Mouse (Mus musculus) lung, postnatal 0 days (tissue): ENCODE measurements at regions not wholly inside any gene's neighbourhood (a gene's known extent, or its start where the extent isn't known, plus 50 kb on each side); places are given as distances from the start of the nearest gene placed in this dataset.

ENCODE experiments used
- ATAC-seq: fragments of 200-750 bp; cut with Nextera tagmentation; 2 replicates; pipeline ENCODE4 v1.8.0; 2017; ENCODE audit warnings: moderate library complexity
- DNase-seq: peaks from one replicate; pipeline ENCODE4 v3.0.0-alpha.2; 2016; ENCODE audit warnings: low spot score
- H3K27ac ChIP-seq: fragments of 300-500 bp; sonication (generic); 2 replicates; pipeline ENCODE4 v1.5.1; 2014; ENCODE audit warnings: antibody characterized with exemption, mild to moderate bottlenecking, low read length, mixed read lengths
- H3K27me3 ChIP-seq: fragments of 300-500 bp; sonication (generic); replicated peaks from 2 replicates; pipeline ENCODE4 v1.6.1; 2014; ENCODE audit warnings: low read length, mixed read lengths; ENCODE audit not compliant: insufficient read depth
- H3K36me3 ChIP-seq: fragments of 300-500 bp; sonication (generic); 2 replicates; pipeline ENCODE4 v1.6.1; 2014; ENCODE audit warnings: low read length, mixed read lengths; ENCODE audit not compliant: insufficient read depth
- H3K4me1 ChIP-seq: fragments of 300-500 bp; sonication (generic); 2 replicates; pipeline ENCODE4 v1.6.1; 2014; ENCODE audit warnings: antibody characterized with exemption, low read depth, low read length, mixed read lengths; ENCODE audit not compliant: insufficient read depth
- H3K4me2 ChIP-seq: fragments of 300-500 bp; sonication (generic); replicated peaks from 2 replicates; pipeline ENCODE4 v1.6.1; 2014; ENCODE audit warnings: low read depth, mild to moderate bottlenecking, low read length, moderate library complexity, mixed read lengths
- H3K4me3 ChIP-seq: fragments of 300-500 bp; sonication (generic); 2 replicates; pipeline ENCODE4 v1.5.1; 2014; ENCODE audit warnings: low read depth, low read length
- H3K9ac ChIP-seq: fragments of 300-500 bp; sonication (generic); replicated peaks from 2 replicates; pipeline ENCODE4 v1.6.1; 2014; ENCODE audit warnings: low read depth, mild to moderate bottlenecking
- H3K9me3 ChIP-seq: fragments of 300-500 bp; sonication (generic); 2 replicates; pipeline ENCODE4 v1.6.1; 2016; ENCODE audit warnings: low read length, mixed read lengths
- CTCF ChIP-seq: IDR thresholded peaks from 2 replicates; pipeline ENCODE4 v1.5.1; 2016; ENCODE audit warnings: antibody characterized with exemption, mild to moderate bottlenecking
- EP300 ChIP-seq: IDR thresholded peaks from 2 replicates; pipeline ENCODE4 v1.6.1; 2016; ENCODE audit warnings: antibody characterized with exemption, mild to moderate bottlenecking, control low read depth
- WGBS: fragments of 180-500 bp; shearing (Covaris S2); extraction: QIAGEN DNeasy Blood & Tissue Kit; methylation state at CpG from one replicate; pipeline ENCODE4 v1.1.7; 2014; 5-methylcytosine and 5-hydroxymethylcytosine counted together

DNA sequence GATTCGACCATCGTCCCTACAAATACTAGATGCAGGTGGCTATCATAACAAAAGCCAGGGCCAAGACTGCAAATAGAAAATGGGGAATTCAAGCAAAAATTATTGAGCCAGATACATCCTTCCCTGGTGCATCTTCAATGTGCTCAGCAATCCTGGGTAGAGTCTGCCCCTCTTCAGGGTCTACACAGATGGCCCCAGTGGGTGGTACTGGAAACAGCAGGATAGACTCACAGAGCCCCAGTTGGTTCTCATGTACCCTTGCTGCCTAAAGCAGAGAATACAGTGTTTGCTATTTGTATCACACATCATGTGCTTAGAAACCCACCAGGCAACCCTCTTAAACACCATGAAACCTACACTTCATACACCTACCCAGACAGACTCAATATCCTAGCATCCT, 129.0 kb upstream of the Arhgap20 start:
- H3K36me3 ChIP-seq = no peaks in the 10 kb centered on the region
- no peak overlapping the region for H3K9ac ChIP-seq
- no peak for ATAC-seq
- H3K27ac ChIP-seq = no peak overlapping the region
- H3K4me1 ChIP-seq = no peaks in the 10 kb centered on the region
- H3K4me2 ChIP-seq = no peak overlapping the region
- H3K27me3 ChIP-seq = no peaks in the 10 kb centered on the region
- no peaks in the 10 kb centered on the region for H3K9me3 ChIP-seq
- no peak for DNase-seq
- TF ChIP-seq CTCF = no peak
- TF ChIP-seq EP300 = no peak
- no peak overlapping the region for H3K4me3 ChIP-seq
- 86% methylated on average over 2 of the region's 2 CpGs for WGBS

DNA sequence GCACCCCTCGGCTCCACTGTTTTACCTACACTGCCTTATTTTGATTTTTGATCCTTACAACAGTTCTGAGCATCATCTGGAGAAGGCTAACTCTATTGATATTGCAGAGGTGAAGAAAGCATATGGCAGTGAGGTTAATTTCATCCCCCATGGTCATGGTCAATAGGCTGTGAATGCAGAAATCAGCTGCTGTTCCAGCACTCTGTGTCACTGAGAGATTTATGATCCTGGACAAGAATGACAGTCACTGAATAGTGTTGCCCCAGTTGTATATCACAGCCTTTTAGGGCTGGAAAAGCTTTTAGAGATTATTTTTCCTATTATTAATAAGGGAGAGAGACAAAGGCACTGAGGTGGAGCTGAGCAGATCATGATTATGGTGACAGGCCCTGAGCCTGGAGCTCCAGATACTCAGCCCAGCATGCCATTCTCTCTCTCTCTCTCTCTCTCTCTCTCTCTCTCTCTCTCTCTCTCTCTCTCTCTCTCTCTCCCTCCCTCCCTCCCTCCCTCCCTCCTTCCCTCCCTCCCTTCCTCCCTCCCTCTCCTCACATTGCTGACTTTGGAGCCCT, 128.5 kb upstream of the Arhgap20 start:
- Histone ChIP-seq H3K9ac (no peak overlapping the region), H3K27ac (no peak overlapping the region), H3K4me1 (no peaks in the 10 kb centered on the region), H3K4me2 (no peak overlapping the region), H3K9me3 (no peaks in the 10 kb centered on the region), H3K36me3 (no peaks in the 10 kb centered on the region), H3K4me3 (no peak overlapping the region), H3K27me3 (no peaks in the 10 kb centered on the region)
- DNase-seq (no peak), ATAC-seq (no peak)
- TF ChIP-seq EP300 (no peak), CTCF (no peak)
- 88% methylated on average over 1 of the region's 1 CpGs for WGBS

DNA sequence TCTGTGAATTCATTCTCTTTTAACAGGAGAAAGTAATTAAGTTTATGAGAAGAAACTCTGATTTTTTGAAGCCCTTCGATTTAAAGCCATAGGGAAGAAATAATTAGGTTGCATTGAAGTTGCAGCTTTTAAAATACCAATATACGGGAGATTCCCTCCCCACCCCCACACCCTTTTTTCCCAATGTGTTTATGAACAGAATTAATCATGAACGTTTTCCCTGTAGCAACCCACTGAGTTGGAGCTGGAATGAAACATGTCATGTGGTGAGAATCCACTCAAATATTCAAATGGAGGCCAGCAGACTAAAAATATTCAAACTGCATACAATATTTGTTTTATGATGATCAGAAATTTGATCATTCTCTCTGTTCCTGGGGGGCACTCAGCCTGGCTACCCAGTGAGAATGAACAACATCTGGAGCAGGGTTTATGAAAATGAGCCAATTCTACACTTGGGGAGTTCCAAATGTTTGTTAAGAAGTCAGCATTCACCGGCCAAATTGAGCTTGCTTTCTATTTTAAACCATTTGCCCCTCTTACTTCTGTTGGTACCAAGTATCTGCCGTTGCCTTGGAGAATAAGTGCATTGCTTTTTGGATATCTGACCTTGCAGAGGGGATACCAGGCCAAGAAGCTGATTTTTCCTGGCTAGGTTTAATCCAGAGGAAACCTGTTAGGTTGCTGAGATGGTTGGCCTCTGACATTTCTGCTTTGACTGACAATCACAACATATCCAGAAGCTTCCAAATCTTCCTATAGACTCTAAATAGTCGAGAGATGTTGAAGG, 127.8 kb upstream of the Arhgap20 start:
- 47% methylated on average over 6 of the region's 6 CpGs for WGBS
- no peak overlapping the region for H3K27ac ChIP-seq
- no peak overlapping the region for H3K4me3 ChIP-seq
- no peaks in the 10 kb centered on the region for H3K4me1 ChIP-seq
- H3K9me3 ChIP-seq = no peaks in the 10 kb centered on the region
- H3K4me2 ChIP-seq = no peak overlapping the region
- TF ChIP-seq EP300 = no peak
- no peak for TF ChIP-seq CTCF
- no peaks in the 10 kb centered on the region for H3K36me3 ChIP-seq
- H3K27me3 ChIP-seq = no peaks in the 10 kb centered on the region
- ATAC-seq (no peak), DNase-seq (no peak)
- H3K9ac ChIP-seq = no peak overlapping the region

GRCm38 (mm10) chr9:51641706-51642105, 123.4 kb upstream of the Arhgap20 start:
- no peak overlapping the region for H3K27ac ChIP-seq
- ATAC-seq (no peak), DNase-seq (no peak)
- 73% methylated on average over 4 of the region's 4 CpGs for WGBS
- TF ChIP-seq EP300 = no peak
- TF ChIP-seq CTCF = no peak
- no peaks in the 10 kb centered on the region for H3K36me3 ChIP-seq
- no peak overlapping the region for H3K4me3 ChIP-seq
- no peaks in the 10 kb centered on the region for H3K4me1 ChIP-seq
- no peak overlapping the region for H3K4me2 ChIP-seq
- H3K9me3 ChIP-seq = no peaks in the 10 kb centered on the region
- H3K27me3 ChIP-seq = no peaks in the 10 kb centered on the region
- H3K9ac ChIP-seq = no peak overlapping the region

- 44% methylated on average over 1 of the region's 1 CpGs for whole genome bisulfite sequencing
- no peaks in the 10 kb centered on the region for H3K4me1 ChIP-seq
- H3K27ac ChIP-seq = no peak overlapping the region
- H3K4me3 ChIP-seq = no peak overlapping the region
- H3K9me3 ChIP-seq = no peaks in the 10 kb centered on the region
- no peak overlapping the region for H3K4me2 ChIP-seq
- TF ChIP-seq CTCF = no peak
- no peak for TF ChIP-seq EP300
- no peak for ATAC-seq
- DNase-seq = no peak
- no peaks in the 10 kb centered on the region for H3K36me3 ChIP-seq
- no peaks in the 10 kb centered on the region for H3K27me3 ChIP-seq
- no peak overlapping the region for H3K9ac ChIP-seq
These were observed 119.7 kb upstream of the Arhgap20 start for GRCm38 (mm10) chr9:51645426-51645825.

DNA sequence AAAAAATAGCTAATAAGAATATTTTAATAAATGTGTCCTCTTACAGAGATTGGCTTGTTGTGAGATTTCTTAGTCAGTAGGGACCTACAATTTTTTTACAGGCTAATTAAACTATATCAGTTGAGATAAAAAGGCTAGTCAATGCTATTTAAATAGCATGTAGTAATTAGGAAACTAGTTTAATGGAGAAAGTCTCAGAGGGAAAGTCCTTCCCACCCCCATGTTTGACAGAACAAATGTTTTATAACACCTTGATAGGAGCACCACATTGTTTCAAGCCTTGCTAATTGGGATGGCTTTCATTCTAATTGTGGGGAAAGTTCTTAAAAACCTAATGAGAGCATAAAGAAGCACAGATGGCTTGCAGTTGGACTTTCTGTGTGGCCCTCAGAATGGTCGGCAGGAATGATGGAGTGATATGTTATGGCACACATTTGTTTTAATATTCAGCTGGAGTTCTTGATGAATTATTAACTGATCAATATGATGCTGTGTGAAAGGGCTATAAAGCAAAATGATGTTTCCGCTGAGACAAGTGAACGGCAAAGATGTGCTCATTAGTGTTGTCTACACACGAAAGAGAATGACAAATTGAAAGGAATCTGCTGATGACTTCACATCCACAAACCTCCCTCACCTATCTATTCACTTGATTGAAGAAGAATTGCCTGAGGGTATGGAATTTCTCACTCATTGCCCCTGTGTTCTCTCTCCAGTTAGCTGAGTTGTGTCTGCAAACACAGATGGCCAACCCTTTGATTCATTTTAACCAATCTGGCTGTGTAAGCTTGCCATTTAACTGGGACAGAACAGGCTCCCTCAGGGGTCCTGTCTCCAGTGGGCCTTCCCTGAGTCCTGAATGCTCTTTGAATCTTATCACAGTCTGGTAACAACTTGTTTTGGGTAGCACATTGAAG, 111.5 kb upstream of the Arhgap20 start:
- Histone ChIP-seq H3K4me1 (no peaks in the 10 kb centered on the region), H3K9me3 (no peaks in the 10 kb centered on the region), H3K27ac (no peak overlapping the region), H3K36me3 (no peaks in the 10 kb centered on the region), H3K4me3 (no peak overlapping the region), H3K9ac (no peak overlapping the region), H3K27me3 (no peaks in the 10 kb centered on the region), H3K4me2 (no peak overlapping the region)
- no peak for TF ChIP-seq CTCF
- TF ChIP-seq EP300 = no peak
- DNase-seq (no peak), ATAC-seq (no peak)
- WGBS = 76% methylated on average over 4 of the region's 4 CpGs
